Mouse (Mus musculus): ENCODE data around the gene Olfr1458. TPM values are rescaled to one million over a fixed set of nuclear protein-coding genes. Genes with fewer than 3 reads are reported as not detected.

The Olfr1458 gene
- not detected for total RNA-seq (2022)

DNA sequence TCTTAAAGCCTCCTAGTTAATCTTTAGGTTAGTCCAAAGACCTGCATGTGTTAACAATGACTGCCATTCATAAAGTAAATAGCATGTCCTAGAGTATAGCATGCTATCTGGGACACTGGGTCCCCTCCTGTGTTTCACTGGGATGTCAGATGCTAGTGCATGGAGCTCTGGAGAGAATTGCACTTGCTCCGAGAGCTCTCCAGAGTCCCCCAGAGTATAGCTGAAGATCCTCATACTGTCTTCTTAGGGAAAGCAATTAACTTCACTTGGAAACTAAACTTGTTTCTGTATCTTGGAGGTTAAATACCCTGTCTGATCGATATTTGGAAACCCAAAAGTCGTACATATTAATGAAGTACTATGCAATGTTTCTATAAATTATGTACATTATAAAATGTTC lies at the start of gene Olfr1458:
Gene Olfr1458, minus strand, starts transcription at position 101 of the 400 bp plus-strand sequence.
- DNase-seq = no peak

DNA sequence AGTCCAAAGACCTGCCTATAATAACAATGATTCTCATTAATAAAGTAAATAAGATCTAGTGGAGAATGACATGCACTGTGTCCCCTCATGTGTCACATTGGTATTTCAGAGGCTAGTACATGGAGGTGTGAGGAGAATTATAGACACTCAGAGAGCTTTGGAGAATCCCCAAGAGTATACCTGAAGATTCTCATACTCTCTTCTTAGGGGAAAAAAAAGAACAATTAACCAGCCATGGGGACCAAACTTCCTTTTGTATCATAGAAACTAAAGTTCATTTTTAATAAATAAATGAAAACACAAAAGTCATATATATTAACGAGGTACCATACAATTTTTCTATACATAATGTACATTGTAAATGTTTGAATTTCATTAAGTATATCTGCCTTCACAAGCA lies 42.9 kb upstream of the Olfr1458 start, which contains the start of gene Olfr1459:
Gene Olfr1459, minus strand, starts transcription at position 101 of the 400 bp plus-strand sequence.
- no peak for DNase-seq

DNA sequence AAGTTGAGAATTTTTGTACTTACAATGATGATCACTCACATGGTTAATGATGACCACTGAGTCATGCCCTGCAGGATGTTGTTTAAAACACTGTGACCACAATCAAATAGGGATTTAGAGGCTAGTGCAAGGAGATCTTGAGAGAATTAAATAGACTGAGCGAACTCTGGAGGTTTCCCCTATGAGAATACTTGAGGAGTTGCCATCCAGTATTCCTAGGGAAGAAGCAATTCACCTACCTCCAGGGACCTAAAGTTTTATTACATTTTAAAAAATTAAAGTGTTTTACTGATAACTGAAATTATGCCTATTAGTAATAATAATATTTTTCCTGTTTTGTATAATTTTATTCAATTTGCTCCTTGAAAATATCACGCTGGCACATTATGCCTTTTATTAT lies 8.8 kb downstream of the Olfr1458 start, which contains the start of gene Olfr1457:
Gene Olfr1457, minus strand, starts transcription at position 101 of the 400 bp plus-strand sequence.
- no peak for DNase-seq

DNA sequence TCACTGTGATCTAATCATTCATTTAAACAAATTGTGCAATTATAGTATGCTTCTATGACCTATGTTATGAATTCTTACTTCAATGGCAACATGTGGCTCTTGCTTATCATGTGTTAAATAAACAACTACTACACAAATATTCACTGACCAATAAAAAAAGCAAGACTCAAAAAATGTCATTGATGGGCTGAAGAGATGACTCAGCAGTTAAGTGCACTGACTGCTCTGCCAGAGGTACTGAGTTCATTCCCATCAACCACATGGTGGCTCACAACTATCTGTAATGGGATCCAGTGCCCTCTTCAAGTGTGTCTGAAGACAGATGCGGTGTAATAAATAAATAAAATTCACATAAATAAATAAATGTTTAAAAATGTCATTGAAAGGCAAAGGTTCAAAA lies 12.7 kb downstream of the Olfr1458 start:
- no peak for DNase-seq

DNA sequence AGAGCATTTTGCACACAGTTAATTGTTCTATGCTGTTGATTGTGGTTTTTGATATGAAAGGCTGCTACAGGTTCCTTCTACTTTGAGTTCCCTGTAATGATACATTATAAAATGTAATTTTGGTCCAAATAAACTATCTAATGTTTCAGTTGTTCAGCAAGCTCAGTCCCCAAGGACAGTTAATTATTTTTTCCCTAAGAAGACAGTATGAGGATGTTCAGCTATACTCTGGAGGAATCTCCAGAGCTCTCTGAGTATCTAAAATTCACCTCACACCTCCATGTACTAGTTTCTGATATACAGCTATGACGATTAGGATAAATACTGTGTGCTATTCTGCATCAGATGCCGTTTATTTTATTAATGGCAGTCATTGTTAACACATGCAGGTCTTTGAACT lies 46.3 kb downstream of the Olfr1458 start, which contains the start of gene Olfr1454:
Gene Olfr1454, plus strand, starts transcription at position 301 of the 400 bp plus-strand sequence.
- no peak for DNase-seq

Other genes with a start within 250 kb of the Olfr1458 start
- gene Olfr1444, start 249.5 kb downstream of the Olfr1458 start, total RNA-seq (2022) = not detected
- not detected for gene Olfr1445, start 222.9 kb downstream of the Olfr1458 start, total RNA-seq (2022)
- not detected for gene Olfr1446, start 213.3 kb downstream of the Olfr1458 start, total RNA-seq (2022)
- gene Olfr1447, start 203.0 kb downstream of the Olfr1458 start, total RNA-seq (2022) = not detected
- not detected for gene Olfr1448, start 182.4 kb downstream of the Olfr1458 start, total RNA-seq (2022)
- gene Olfr1449, start 175.9 kb downstream of the Olfr1458 start, total RNA-seq (2022) = not detected
- not detected for gene Olfr1450, start 156.5 kb downstream of the Olfr1458 start, total RNA-seq (2022)
- gene Olfr1451, start 111.8 kb downstream of the Olfr1458 start, total RNA-seq (2022) = not detected
- gene Olfr1453, start 78.4 kb downstream of the Olfr1458 start, total RNA-seq (2022) = not detected
- gene Olfr1454, start 46.2 kb downstream of the Olfr1458 start, total RNA-seq (2022) = not detected
- not detected for gene Olfr1457, start 8.9 kb downstream of the Olfr1458 start, total RNA-seq (2022)
- under 1 TPM; 0.06 to 0.25 (median 0.12) TPM for gene Olfr1459, start 42.8 kb upstream of the Olfr1458 start, total RNA-seq (2022)
- gene Olfr1461, start 56.2 kb upstream of the Olfr1458 start, total RNA-seq (2022) = not detected
- not detected for gene Olfr1462, start 79.0 kb upstream of the Olfr1458 start, total RNA-seq (2022)
- not detected for gene Olfr1463, start 124.6 kb upstream of the Olfr1458 start, total RNA-seq (2022)
- gene Olfr1465, start 208.8 kb upstream of the Olfr1458 start, total RNA-seq (2022) = not detected
- gene Olfr1466, start 232.1 kb upstream of the Olfr1458 start, total RNA-seq (2022) = not detected